Mouse (Mus musculus): Measurements from ENCODE around the gene Rad51b. TPM values are rescaled to one million over a fixed set of nuclear protein-coding genes. Genes with fewer than 3 reads are reported as not detected.

Gene Rad51b
- polyA plus RNA-seq, 1 experiment from 2014 or later: 9.0 TPM

GRCm38 (mm10) chr12:79412894-79413507, 115.9 kb downstream of the Rad51b start:
- Histone ChIP-seq H3K36me3 (no peaks in the 10 kb centered on the region), H3K4me3 (no peak overlapping the region), H3K27me3 (no peaks in the 10 kb centered on the region), H3K9ac (no peak overlapping the region), H3K9me3 (no peaks in the 10 kb centered on the region), H3K4me2 (no peak overlapping the region), H3K27ac (peak overlapping the region; percentile 77), H3K4me1 (peaks cover 18% of the 10 kb centered on the region)
- ATAC-seq (ENCODE audit: borderline replicate concordance, extremely low read depth, low FRiP score, low TSS enrichment): no peak
- WGBS: 44% methylated on average over 8 of the region's 8 CpGs

GRCm38 (mm10) chr12:79417360-79417759, 120.3 kb downstream of the Rad51b start:
- Histone ChIP-seq H3K27ac (no peak overlapping the region), H3K4me2 (no peak overlapping the region), H3K4me1 (peaks cover 14% of the 10 kb centered on the region), H3K36me3 (no peaks in the 10 kb centered on the region), H3K9me3 (no peaks in the 10 kb centered on the region), H3K27me3 (no peaks in the 10 kb centered on the region), H3K4me3 (no peak overlapping the region), H3K9ac (no peak overlapping the region)
- ATAC-seq (ENCODE audit: borderline replicate concordance, extremely low read depth, low FRiP score, low TSS enrichment): no peak
- WGBS: 51% methylated on average over 6 of the region's 6 CpGs

- H3K4me1 ChIP-seq: 0 out of 2 replicates have a peak, but pooled peaks cover 5% of the 10 kb centered on the region
- no peaks in the 10 kb centered on the region for H3K36me3 ChIP-seq
- H3K4me3 ChIP-seq: no peak overlapping the region
- H3K4me2 ChIP-seq: no peak overlapping the region
- H3K9me3 ChIP-seq: no peaks in the 10 kb centered on the region
- H3K9ac ChIP-seq: no peak overlapping the region
- no peak for ATAC-seq (ENCODE audit: borderline replicate concordance, extremely low read depth, low FRiP score, low TSS enrichment)
- no peaks in the 10 kb centered on the region for H3K27me3 ChIP-seq
- WGBS: 16% methylated on average over 6 of the region's 6 CpGs
- no peak overlapping the region for H3K27ac ChIP-seq
Observed at GRCm38 (mm10) chr12:79420605-79421004, 123.5 kb downstream of the Rad51b start.

GRCm38 (mm10) chr12:79429507-79430291, 132.6 kb downstream of the Rad51b start:
- WGBS: 26% methylated on average over 7 of the region's 7 CpGs
- no peaks in the 10 kb centered on the region for H3K27me3 ChIP-seq
- peaks cover 30% of the 10 kb centered on the region for H3K4me1 ChIP-seq
- H3K9ac ChIP-seq: no peak overlapping the region
- ATAC-seq (ENCODE audit: borderline replicate concordance, extremely low read depth, low FRiP score, low TSS enrichment): no peak
- H3K4me2 ChIP-seq: no peak overlapping the region
- no peaks in the 10 kb centered on the region for H3K9me3 ChIP-seq
- H3K36me3 ChIP-seq: no peaks in the 10 kb centered on the region
- H3K27ac ChIP-seq: peak overlapping the region; percentile 41
- H3K4me3 ChIP-seq: no peak overlapping the region

GRCm38 (mm10) chr12:79431138-79431537, 134.1 kb downstream of the Rad51b start:
- Histone ChIP-seq H3K4me3 (no peak overlapping the region), H3K27ac (peak overlapping the region; percentile 41; the same call in 1 of the 2 replicates), H3K36me3 (no peaks in the 10 kb centered on the region), H3K4me2 (no peak overlapping the region), H3K9ac (no peak overlapping the region), H3K4me1 (peaks cover 36% of the 10 kb centered on the region), H3K9me3 (no peaks in the 10 kb centered on the region), H3K27me3 (no peaks in the 10 kb centered on the region)
- no peak for ATAC-seq (ENCODE audit: borderline replicate concordance, extremely low read depth, low FRiP score, low TSS enrichment)
- WGBS: 60% methylated on average over 4 of the region's 4 CpGs

- peak; percentile 66; the same call in 1 of the 2 replicates for ATAC-seq (ENCODE audit: borderline replicate concordance, extremely low read depth, low FRiP score, low TSS enrichment)
- WGBS: 24% methylated on average over 7 of the region's 7 CpGs
- H3K27ac ChIP-seq: peak overlapping the region; percentile 83
Observed at GRCm38 (mm10) chr12:79433724-79434442, 136.8 kb downstream of the Rad51b start.

GRCm38 (mm10) chr12:79435474-79435873, 138.4 kb downstream of the Rad51b start:
- Histone ChIP-seq H3K27me3 (no peaks in the 10 kb centered on the region), H3K36me3 (no peaks in the 10 kb centered on the region), H3K4me3 (no peak overlapping the region), H3K9ac (no peak overlapping the region), H3K9me3 (no peaks in the 10 kb centered on the region), H3K27ac (peak overlapping the region; percentile 83; the same call in 1 of the 2 replicates), H3K4me2 (no peak overlapping the region), H3K4me1 (peaks cover 30% of the 10 kb centered on the region)
- no peak for ATAC-seq (ENCODE audit: borderline replicate concordance, extremely low read depth, low FRiP score, low TSS enrichment)
- WGBS: 75% methylated on average over 3 of the region's 3 CpGs

More at GRCm38 (mm10) chr12:79433724-79434442, 136.8 kb downstream of the Rad51b start:
- H3K27me3 ChIP-seq: no peaks in the 10 kb centered on the region
- no peak overlapping the region for H3K4me2 ChIP-seq
- peaks cover 36% of the 10 kb centered on the region for H3K4me1 ChIP-seq
- H3K36me3 ChIP-seq: no peaks in the 10 kb centered on the region
- H3K9ac ChIP-seq: no peak overlapping the region
- H3K9me3 ChIP-seq: no peaks in the 10 kb centered on the region
- no peak overlapping the region for H3K4me3 ChIP-seq

GRCm38 (mm10) chr12:79436035-79436434, 139.0 kb downstream of the Rad51b start:
- no peaks in the 10 kb centered on the region for H3K36me3 ChIP-seq
- peaks cover 33% of the 10 kb centered on the region for H3K4me1 ChIP-seq
- 82% methylated on average over 8 of the region's 8 CpGs for WGBS
- no peak overlapping the region for H3K4me3 ChIP-seq
- no peaks in the 10 kb centered on the region for H3K9me3 ChIP-seq
- ATAC-seq (ENCODE audit: borderline replicate concordance, extremely low read depth, low FRiP score, low TSS enrichment): no peak
- H3K9ac ChIP-seq: no peak overlapping the region
- H3K27me3 ChIP-seq: no peaks in the 10 kb centered on the region
- no peak overlapping the region for H3K4me2 ChIP-seq
- no peak overlapping the region for H3K27ac ChIP-seq

- no peak overlapping the region for H3K4me3 ChIP-seq
- 58% methylated on average over 4 of the region's 4 CpGs for WGBS
- no peak for ATAC-seq (ENCODE audit: borderline replicate concordance, extremely low read depth, low FRiP score, low TSS enrichment)
- H3K4me1 ChIP-seq: peaks cover 41% of the 10 kb centered on the region
- H3K4me2 ChIP-seq: no peak overlapping the region
- no peaks in the 10 kb centered on the region for H3K36me3 ChIP-seq
- H3K9ac ChIP-seq: no peak overlapping the region
- no peaks in the 10 kb centered on the region for H3K9me3 ChIP-seq
- no peak overlapping the region for H3K27ac ChIP-seq
- H3K27me3 ChIP-seq: no peaks in the 10 kb centered on the region
Observed at GRCm38 (mm10) chr12:79436892-79437291, 139.8 kb downstream of the Rad51b start.

- no peaks in the 10 kb centered on the region for H3K36me3 ChIP-seq
- H3K4me1 ChIP-seq: peaks cover 48% of the 10 kb centered on the region
Observed at GRCm38 (mm10) chr12:79437572-79437971, 140.5 kb downstream of the Rad51b start.

GRCm38 (mm10) chr12:79439961-79440360, 142.9 kb downstream of the Rad51b start:
- Histone ChIP-seq H3K27ac (no peak overlapping the region), H3K9me3 (no peaks in the 10 kb centered on the region), H3K27me3 (no peaks in the 10 kb centered on the region), H3K4me3 (no peak overlapping the region), H3K4me2 (no peak overlapping the region), H3K9ac (no peak overlapping the region), H3K36me3 (no peaks in the 10 kb centered on the region), H3K4me1 (peaks cover 33% of the 10 kb centered on the region)
- 73% methylated on average over 6 of the region's 6 CpGs for WGBS
- ATAC-seq (ENCODE audit: borderline replicate concordance, extremely low read depth, low FRiP score, low TSS enrichment): no peak

More at GRCm38 (mm10) chr12:79437572-79437971, 140.5 kb downstream of the Rad51b start:
- ATAC-seq (ENCODE audit: borderline replicate concordance, extremely low read depth, low FRiP score, low TSS enrichment): no peak
- H3K9me3 ChIP-seq: no peaks in the 10 kb centered on the region
- H3K4me2 ChIP-seq: no peak overlapping the region
- H3K9ac ChIP-seq: no peak overlapping the region
- H3K27ac ChIP-seq: no peak overlapping the region
- no peaks in the 10 kb centered on the region for H3K27me3 ChIP-seq
- 60% methylated on average over 3 of the region's 3 CpGs for WGBS
- H3K4me3 ChIP-seq: no peak overlapping the region
